Mouse (Mus musculus) bone marrow, adult 2 months (tissue): ENCODE measurements around the gene Il6ra.

Source experiments
- CTCF ChIP-seq: fragments of 200-500 bp; IDR thresholded peaks from 2 replicates; pipeline ENCODE4 v1.5.1; 2011; ENCODE audit warnings: low read length, control low read depth; ENCODE audit not compliant: control insufficient read depth, insufficient read depth
- POLR2A ChIP-seq: fragments of 200-500 bp; IDR thresholded peaks from 2 replicates; pipeline ENCODE4 v1.6.1; 2011; ENCODE audit warnings: low read depth, mild to moderate bottlenecking, control low read depth, low read length, borderline replicate concordance; ENCODE audit not compliant: control insufficient read depth

DNA sequence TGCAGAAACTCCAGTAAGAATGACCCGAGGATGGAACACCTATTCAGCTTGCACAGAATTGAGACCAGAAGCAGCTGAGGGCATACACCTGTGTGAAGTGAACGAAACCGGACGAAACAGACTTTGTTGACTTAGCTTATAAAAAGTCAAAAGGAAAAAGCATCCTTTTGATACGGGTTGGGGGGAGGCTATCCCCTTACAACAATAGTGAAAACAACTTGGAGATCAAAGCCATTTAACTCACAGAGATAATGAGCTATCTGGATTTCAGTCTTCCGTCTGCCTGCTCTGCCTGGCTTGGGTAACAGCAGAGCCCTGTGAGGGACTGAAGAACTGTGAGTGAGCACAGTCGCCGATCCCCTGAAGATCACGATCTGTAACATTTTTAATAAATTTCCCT is 44.0 kb downstream of the Il6ra start:
- no peak for TF ChIP-seq CTCF
- no peak for TF ChIP-seq POLR2A
